Mouse (Mus musculus) MEL (cell line): Measurements from ENCODE around the gene Iscu. TPM values are rescaled to one million over a fixed set of nuclear protein-coding genes. Genes with fewer than 3 reads are reported as not detected.

Experiments
- DNase-seq: peaks from one replicate; pipeline ENCODE4 v3.0.0; 2011; ENCODE audit warnings: low read depth, low spot score
- H3K27ac ChIP-seq: 2 replicates; pipeline ENCODE4 v1.5.1; 2012; ENCODE audit warnings: low read depth, mild to moderate bottlenecking, control low read depth, low read length, moderate library complexity; ENCODE audit not compliant: control insufficient read depth
- H3K27me3 ChIP-seq, 2 experiments: fragments of 150-350 bp in 1 of 2; sonication (generic) in 1 of 2; 2 replicates each; pipeline ENCODE4 v1.6.1; 2012; ENCODE audit warnings: low read length in 2 of 2, mild to moderate bottlenecking in 2 of 2, improper control_type of control experiment in 1 of 2, moderate library complexity in 1 of 2; ENCODE audit not compliant: insufficient read depth in 2 of 2, control insufficient read depth in 1 of 2
- H3K36me3 ChIP-seq, 2 experiments: 2 replicates each; pipeline ENCODE4 v1.6.1; 2012 to 2014; ENCODE audit warnings: low read length in 2 of 2, improper control_type of control experiment in 1 of 2, inconsistent platforms in 1 of 2, mild to moderate bottlenecking in 1 of 2; ENCODE audit not compliant: insufficient read depth in 2 of 2, control insufficient read depth in 1 of 2
- H3K4me1 ChIP-seq, 2 experiments: fragments of 150-350 bp in 1 of 2; sonication (generic) in 1 of 2; 2 replicates each; pipeline ENCODE4 v1.6.1; 2012; ENCODE audit warnings: low read length in 2 of 2, improper control_type of control experiment in 1 of 2, mild to moderate bottlenecking in 1 of 2; ENCODE audit not compliant: insufficient read depth in 2 of 2, control insufficient read depth in 1 of 2
- H3K4me3 ChIP-seq, 2 experiments: fragments of 150-350 bp in 1 of 2; sonication (generic) in 1 of 2; 2 replicates each; pipeline ENCODE4 v1.5.1; 2012; ENCODE audit warnings: low read depth in 2 of 2, low read length in 2 of 2, mild to moderate bottlenecking in 2 of 2, moderate library complexity in 2 of 2, control low read depth in 1 of 2, improper control_type of control experiment in 1 of 2; ENCODE audit not compliant: control insufficient read depth in 1 of 2, insufficient read depth in 1 of 2
- H3K79me2 ChIP-seq: 2 replicates; pipeline ENCODE4 v1.6.1; 2012; ENCODE audit warnings: mild to moderate bottlenecking, low read length, moderate library complexity; ENCODE audit not compliant: control insufficient read depth, poor library complexity, insufficient read depth
- H3K9ac ChIP-seq: 2 replicates; pipeline ENCODE4 v1.6.1; 2012; ENCODE audit warnings: low read depth, mild to moderate bottlenecking, control low read depth, low read length, moderate library complexity; ENCODE audit not compliant: control insufficient read depth, poor library complexity, severe bottlenecking
- H3K9me3 ChIP-seq: fragments of 150-350 bp; sonication (generic); replicated peaks from 2 replicates; pipeline ENCODE4 v1.6.1; 2012; ENCODE audit warnings: mild to moderate bottlenecking, low read length, improper control_type of control experiment, moderate library complexity; ENCODE audit not compliant: insufficient read depth
- BHLHE40 ChIP-seq: IDR thresholded peaks from 2 replicates; pipeline ENCODE4 v1.6.1; 2012; ENCODE audit warnings: low read depth, mild to moderate bottlenecking, inconsistent platforms, low read length, improper control_type of control experiment, borderline replicate concordance
- CHD1 ChIP-seq: IDR thresholded peaks from 2 replicates; pipeline ENCODE4 v1.6.1; 2012; ENCODE audit warnings: low read depth, mild to moderate bottlenecking, inconsistent platforms, low read length, improper control_type of control experiment
- E2F4 ChIP-seq: IDR thresholded peaks from 2 replicates; pipeline ENCODE4 v1.6.1; 2011; ENCODE audit warnings: low read depth, low read length, improper control_type of control experiment, borderline replicate concordance
- HCFC1 ChIP-seq: IDR thresholded peaks from 2 replicates; pipeline ENCODE4 v1.6.1; 2012; ENCODE audit warnings: low read depth, mild to moderate bottlenecking, inconsistent platforms, low read length, improper control_type of control experiment, moderate library complexity
- MAFK ChIP-seq: IDR thresholded peaks from 2 replicates; pipeline ENCODE4 v1.6.1; 2011; ENCODE audit warnings: low read depth, mild to moderate bottlenecking, low read length, improper control_type of control experiment, borderline replicate concordance
- MEF2A ChIP-seq: IDR thresholded peaks from 2 replicates; pipeline ENCODE4 v1.6.1; 2014; ENCODE audit warnings: low read depth, mild to moderate bottlenecking, inconsistent platforms, low read length, improper control_type of control experiment; ENCODE audit not compliant: poor library complexity, insufficient replicate concordance, severe bottlenecking; ENCODE audit errors: extremely low read depth
- MXI1 ChIP-seq: IDR thresholded peaks from 2 replicates; pipeline ENCODE4 v1.6.1; 2011; ENCODE audit warnings: mild to moderate bottlenecking, low read depth, low read length, improper control_type of control experiment
- MYC ChIP-seq: IDR thresholded peaks from 2 replicates; pipeline ENCODE4 v1.6.1; 2011; ENCODE audit warnings: low read depth, mild to moderate bottlenecking, low read length, improper control_type of control experiment, moderate library complexity
- NELFE ChIP-seq: IDR thresholded peaks from 2 replicates; pipeline ENCODE4 v1.6.1; 2011; ENCODE audit warnings: low read depth, low read length, improper control_type of control experiment
- POLR2A ChIP-seq, 2 experiments: IDR thresholded peaks; 2 replicates each; pipeline ENCODE4 v1.6.1; 2011 to 2012; ENCODE audit warnings: low read length in 2 of 2, mild to moderate bottlenecking in 2 of 2, control low read depth in 1 of 2, improper control_type of control experiment in 1 of 2, low read depth in 1 of 2, moderate library complexity in 1 of 2; ENCODE audit not compliant: control insufficient read depth in 1 of 2, insufficient read depth in 1 of 2, poor library complexity in 1 of 2
- USF2 ChIP-seq, 2 experiments: IDR thresholded peaks; 2 replicates each; pipeline ENCODE4 v1.6.1; 2011 to 2012; ENCODE audit warnings: improper control_type of control experiment in 2 of 2, low read length in 2 of 2, borderline replicate concordance in 1 of 2, inconsistent platforms in 1 of 2, low read depth in 1 of 2, mild to moderate bottlenecking in 1 of 2; ENCODE audit not compliant: insufficient read depth in 1 of 2
- ZKSCAN1 ChIP-seq: IDR thresholded peaks from 2 replicates; pipeline ENCODE4 v1.6.1; 2012; ENCODE audit warnings: low read depth, mild to moderate bottlenecking, inconsistent platforms, low read length, improper control_type of control experiment, moderate library complexity
- polyA plus RNA-seq, 2 experiments: library from polyadenylated mRNA; stranded (reverse) in 1 of 2; unstranded in 1 of 2; fragments of >175 nt in 1 of 2; fragments of >200 nt in 1 of 2; gene quantifications; 2 replicates each; pipeline versions ENCODE4 v1.2.1 to v1.2.4; 2012; ENCODE audit warnings: low replicate concordance in 2 of 2, low read depth in 1 of 2; ENCODE audit not compliant: insufficient read length in 2 of 2, insufficient read depth in 1 of 2, missing spikeins in 1 of 2
- total RNA-seq: library from RNA; depleted of rRNA; stranded (reverse); fragments of 300-350 nt; gene quantifications from 2 replicates; pipeline ENCODE4 v1.2.3, GENCODE M21; 2012

Gene Iscu
- total and polyA plus RNA-seq, 3 experiments: 95.7 to 150 TPM; not detected in 1

GRCm38 (mm10) chr5:113805301-113805700 is 32.8 kb downstream of the Iscu start:
- Histone ChIP-seq H3K36me3 (no peaks in the 10 kb centered on the region), H3K27ac (no peak overlapping the region), H3K4me3 (no peak overlapping the region), H3K79me2 (no peaks in the 10 kb centered on the region), H3K4me1 (no peaks in the 10 kb centered on the region), H3K27me3 (no peaks in the 10 kb centered on the region; a peak in 1 of 4 replicates), H3K9me3 (no peaks in the 10 kb centered on the region), H3K9ac (no peak overlapping the region)
- TF ChIP-seq E2F4: no peak
- no peak for DNase-seq

GRCm38 (mm10) chr5:113806414-113806813 is 33.9 kb downstream of the Iscu start:
- no peak overlapping the region for H3K27ac ChIP-seq
- H3K36me3 ChIP-seq: no peaks in the 10 kb centered on the region
- H3K4me1 ChIP-seq: no peaks in the 10 kb centered on the region
- H3K27me3 ChIP-seq: no peaks in the 10 kb centered on the region; a peak in 1 of 4 replicates
- H3K9ac ChIP-seq: no peak overlapping the region
- no peak overlapping the region for H3K4me3 ChIP-seq
- no peaks in the 10 kb centered on the region for H3K79me2 ChIP-seq
- no peak for TF ChIP-seq MXI1
- no peak for TF ChIP-seq NELFE
- no peak for TF ChIP-seq HCFC1
- no peak for TF ChIP-seq USF2 (IDR thresholded peaks at IDR 0.05; ENCODE audit: borderline replicate concordance in 1 of 2, insufficient read depth in 1 of 2, low read depth in 1 of 2, low read length in 2 of 2)
- TF ChIP-seq CHD1: no peak
- no peak for TF ChIP-seq BHLHE40
- TF ChIP-seq ZKSCAN1: no peak
- TF ChIP-seq E2F4: no peak
- no peak for TF ChIP-seq MAFK
- no peak for TF ChIP-seq POLR2A (IDR thresholded peaks at IDR 0.05; ENCODE audit: control insufficient read depth in 1 of 2, insufficient read depth in 1 of 2, low read depth in 1 of 2, low read length in 2 of 2, poor library complexity in 1 of 2)
- TF ChIP-seq MYC: no peak
- H3K9me3 ChIP-seq: no peaks in the 10 kb centered on the region
- DNase-seq: no peak

- no peaks in the 10 kb centered on the region for H3K9me3 ChIP-seq
- no peak overlapping the region for H3K27ac ChIP-seq
- H3K27me3 ChIP-seq: no peaks in the 10 kb centered on the region; a peak in 1 of 4 replicates
- H3K4me3 ChIP-seq: no peak overlapping the region
- DNase-seq: no peak
- TF ChIP-seq MYC: no peak
- no peak for TF ChIP-seq MEF2A
- H3K36me3 ChIP-seq: no peaks in the 10 kb centered on the region
- H3K9ac ChIP-seq: no peak overlapping the region
- no peaks in the 10 kb centered on the region for H3K4me1 ChIP-seq
- H3K79me2 ChIP-seq: no peaks in the 10 kb centered on the region
These were observed 35.2 kb downstream of the Iscu start for GRCm38 (mm10) chr5:113807712-113808111.
